Mouse (Mus musculus): ENCODE data around the gene H2-Q7. TPM values are rescaled to one million over a fixed set of nuclear protein-coding genes. Genes with fewer than 3 reads are reported as not detected.
"Not testable (repeated sequence)": the region's sequence is repeated elsewhere in the genome, so short reads cannot be mapped to it uniquely, and the experiment has no call there.

The H2-Q7 gene
- polyA plus RNA-seq, 1 experiment from 2014 or later, result 18.7 TPM

DNA sequence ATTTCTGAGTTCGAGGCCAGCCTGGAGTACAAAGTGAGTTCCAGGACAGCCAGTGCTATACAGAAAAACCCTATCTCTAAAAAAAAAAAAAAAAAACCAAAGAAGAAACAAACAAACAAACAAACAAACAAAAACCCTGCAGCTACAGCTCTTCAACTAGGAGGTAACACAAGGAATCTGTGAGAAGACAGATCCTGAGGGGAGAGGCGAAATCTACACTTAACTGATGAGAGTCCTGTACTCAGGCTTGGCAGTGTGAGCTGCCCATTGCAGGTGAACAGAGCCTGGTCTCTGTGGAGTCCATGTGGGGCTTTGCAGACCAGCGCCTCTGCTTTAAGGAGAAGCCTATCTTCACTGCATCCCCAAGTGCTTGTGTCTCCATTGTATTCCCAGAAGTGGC lies 560 bp upstream of the H2-Q7 start:
- not testable (repeated sequence) for H3K4me2 ChIP-seq; H3K9me3 ChIP-seq (replicated peaks); H3K9ac ChIP-seq; H3K27ac ChIP-seq (replicated peaks); H3K4me1 ChIP-seq (replicated peaks); H3K4me3 ChIP-seq (replicated peaks); H3K36me3 ChIP-seq (replicated peaks); ATAC-seq (ENCODE audit: insufficient read depth)
- peaks cover 34% of the 10 kb centered on the region for H3K27me3 ChIP-seq
- WGBS (ENCODE audit: insufficient replicate concordance), result 44% methylated on average over 3 of the region's 3 CpGs

DNA sequence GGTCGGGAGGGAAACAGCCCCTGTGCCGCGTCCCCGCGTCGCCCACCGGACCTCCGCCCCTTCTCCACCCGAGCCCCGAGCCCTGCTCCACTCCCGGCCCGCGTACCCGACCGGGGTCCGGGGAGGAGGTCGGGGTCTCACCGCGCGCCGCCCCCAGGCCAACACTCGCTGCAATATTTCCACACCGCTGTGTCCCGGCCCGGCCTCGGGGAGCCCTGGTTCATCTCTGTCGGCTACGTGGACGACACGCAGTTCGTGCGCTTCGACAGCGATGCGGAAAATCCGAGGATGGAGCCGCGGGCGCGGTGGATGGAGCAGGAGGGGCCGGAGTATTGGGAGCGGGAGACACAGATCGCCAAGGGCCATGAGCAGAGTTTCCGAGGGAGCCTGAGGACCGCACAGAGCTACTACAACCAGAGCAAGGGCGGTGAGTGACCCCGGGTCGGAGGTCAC lies 366 bp downstream of the H2-Q7 start:
- H3K36me3 ChIP-seq (replicated peaks); H3K27ac ChIP-seq (replicated peaks); H3K9ac ChIP-seq; H3K9me3 ChIP-seq (replicated peaks); H3K4me1 ChIP-seq (replicated peaks): not testable (repeated sequence)
- peak; percentile 38; the same call in 1 of the 2 replicates for ATAC-seq (ENCODE audit: insufficient read depth)
- Histone ChIP-seq H3K27me3 (peaks cover 34% of the 10 kb centered on the region), H3K4me3 (replicated peaks) (peak overlapping the region; percentile 42), H3K4me2 (peak overlapping the region; percentile 64)
- 3% methylated on average over 48 of the region's 48 CpGs for WGBS (ENCODE audit: insufficient replicate concordance)

GRCm38 (mm10) chr17:35439925-35440645 lies 1.1 kb downstream of the H2-Q7 start:
- not testable (repeated sequence) for H3K27ac ChIP-seq (replicated peaks); H3K9ac ChIP-seq; H3K9me3 ChIP-seq (replicated peaks); H3K36me3 ChIP-seq (replicated peaks); H3K4me3 ChIP-seq (replicated peaks); ATAC-seq (ENCODE audit: insufficient read depth); H3K4me1 ChIP-seq (replicated peaks); H3K4me2 ChIP-seq
- peaks cover 34% of the 10 kb centered on the region for H3K27me3 ChIP-seq
- 34% methylated on average over 27 of the region's 27 CpGs for WGBS (ENCODE audit: insufficient replicate concordance)

DNA sequence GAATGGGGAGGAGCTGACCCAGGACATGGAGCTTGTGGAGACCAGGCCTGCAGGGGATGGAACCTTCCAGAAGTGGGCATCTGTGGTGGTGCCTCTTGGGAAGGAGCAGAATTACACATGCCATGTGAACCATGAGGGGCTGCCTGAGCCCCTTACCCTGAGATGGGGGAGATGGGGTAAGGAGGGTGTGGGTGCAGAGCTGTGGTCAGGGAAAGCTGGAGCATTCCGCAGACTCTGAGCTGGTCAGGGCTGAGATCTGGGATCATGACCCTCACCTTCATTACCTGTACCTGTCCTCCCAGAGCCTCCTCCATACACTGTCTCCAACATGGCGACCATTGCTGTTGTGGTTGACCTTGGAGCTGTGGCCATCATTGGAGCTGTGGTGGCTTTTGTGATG lies 3.4 kb downstream of the H2-Q7 start:
- H3K4me2 ChIP-seq; H3K9me3 ChIP-seq (replicated peaks); H3K27ac ChIP-seq (replicated peaks); H3K4me1 ChIP-seq (replicated peaks); H3K4me3 ChIP-seq (replicated peaks); H3K9ac ChIP-seq; ATAC-seq (ENCODE audit: insufficient read depth); H3K36me3 ChIP-seq (replicated peaks): not testable (repeated sequence)
- H3K27me3 ChIP-seq, result peaks cover 28% of the 10 kb centered on the region
- WGBS (ENCODE audit: insufficient replicate concordance), result 59% methylated on average over 2 of the region's 2 CpGs

GRCm38 (mm10) chr17:35444510-35444909 lies 5.6 kb downstream of the H2-Q7 start:
- not testable (repeated sequence) for H3K27ac ChIP-seq (replicated peaks); H3K4me3 ChIP-seq (replicated peaks); H3K4me1 ChIP-seq (replicated peaks); H3K36me3 ChIP-seq (replicated peaks); ATAC-seq (ENCODE audit: insufficient read depth); H3K9ac ChIP-seq; H3K9me3 ChIP-seq (replicated peaks); H3K4me2 ChIP-seq
- H3K27me3 ChIP-seq, result peaks cover 11% of the 10 kb centered on the region
- 55% methylated on average over 2 of the region's 2 CpGs for WGBS (ENCODE audit: insufficient replicate concordance)

DNA sequence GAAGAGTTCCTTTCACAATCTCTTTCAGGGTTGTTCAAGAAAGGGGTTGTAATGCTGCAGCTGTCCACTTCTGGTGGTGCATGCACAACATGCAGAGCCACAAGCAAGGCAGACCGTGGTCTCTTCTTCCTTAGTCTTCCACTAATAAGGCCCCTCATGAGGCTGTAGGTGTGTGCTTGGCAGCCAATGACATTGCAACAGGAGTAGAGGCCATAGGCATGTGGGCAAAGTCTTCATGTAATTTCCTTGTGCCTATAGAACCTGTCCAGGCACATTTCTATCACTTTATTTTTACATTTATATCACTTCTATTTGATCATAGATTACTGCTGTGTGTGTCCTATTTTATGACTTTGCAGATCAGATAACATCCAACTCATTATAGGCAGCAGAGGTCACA lies 19.3 kb downstream of the H2-Q7 start:
- not testable (repeated sequence) for H3K27me3 ChIP-seq; H3K36me3 ChIP-seq (replicated peaks); H3K4me1 ChIP-seq (replicated peaks); H3K9ac ChIP-seq; H3K27ac ChIP-seq (replicated peaks); H3K4me3 ChIP-seq (replicated peaks); H3K4me2 ChIP-seq; H3K9me3 ChIP-seq (replicated peaks); ATAC-seq (ENCODE audit: insufficient read depth)
- no CpG with 5 or more reads among the region's 1 CpGs for WGBS (ENCODE audit: insufficient replicate concordance)

GRCm38 (mm10) chr17:35460513-35461341 lies 21.8 kb downstream of the H2-Q7 start:
- H3K27me3 ChIP-seq; H3K36me3 ChIP-seq (replicated peaks); H3K27ac ChIP-seq (replicated peaks); H3K9me3 ChIP-seq (replicated peaks); H3K4me3 ChIP-seq (replicated peaks); H3K4me2 ChIP-seq; H3K9ac ChIP-seq; ATAC-seq (ENCODE audit: insufficient read depth); H3K4me1 ChIP-seq (replicated peaks): not testable (repeated sequence)
- 20% methylated on average over 1 of the region's 9 CpGs for WGBS (ENCODE audit: insufficient replicate concordance)

GRCm38 (mm10) chr17:35465651-35466050 lies 26.7 kb downstream of the H2-Q7 start:
- WGBS (ENCODE audit: insufficient replicate concordance), result 6% methylated on average over 8 of the region's 8 CpGs
- not testable (repeated sequence) for H3K27ac ChIP-seq (replicated peaks); H3K4me3 ChIP-seq (replicated peaks); H3K9me3 ChIP-seq (replicated peaks); H3K4me1 ChIP-seq (replicated peaks); H3K4me2 ChIP-seq; H3K36me3 ChIP-seq (replicated peaks); ATAC-seq (ENCODE audit: insufficient read depth); H3K9ac ChIP-seq
- peaks cover 24% of the 10 kb centered on the region for H3K27me3 ChIP-seq

GRCm38 (mm10) chr17:35468936-35469335 lies 30.0 kb downstream of the H2-Q7 start:
- not testable (repeated sequence) for H3K4me1 ChIP-seq (replicated peaks); H3K4me2 ChIP-seq; H3K36me3 ChIP-seq (replicated peaks); H3K4me3 ChIP-seq (replicated peaks); H3K9ac ChIP-seq; H3K27ac ChIP-seq (replicated peaks); H3K9me3 ChIP-seq (replicated peaks); ATAC-seq (ENCODE audit: insufficient read depth)
- WGBS (ENCODE audit: insufficient replicate concordance), result 32% methylated on average over 3 of the region's 3 CpGs
- H3K27me3 ChIP-seq, result peaks cover 27% of the 10 kb centered on the region

GRCm38 (mm10) chr17:35469842-35470751 lies 31.1 kb downstream of the H2-Q7 start, which contains the start of gene H2-Q10:
Gene H2-Q10 (plus strand): TSS chr17:35470089.
- Histone ChIP-seq H3K27me3 (peaks cover 27% of the 10 kb centered on the region), H3K36me3 (replicated peaks) (no peaks in the 10 kb centered on the region), H3K4me3 (replicated peaks) (peak within 1 kb of the TSS; percentile 44), H3K27ac (replicated peaks) (peak within 1 kb of the TSS; percentile 78), H3K9me3 (replicated peaks) (no peaks in the 10 kb centered on the region), H3K9ac (no peak within 1 kb of the TSS), H3K4me2 (peak within 1 kb of the TSS; percentile 41), H3K4me1 (replicated peaks) (no peaks in the 10 kb centered on the region)
- peak; percentile 85 for ATAC-seq (ENCODE audit: insufficient read depth)
- 3% methylated on average over 80 of the region's 80 CpGs for WGBS (ENCODE audit: insufficient replicate concordance)

GRCm38 (mm10) chr17:35484066-35484465 lies 45.1 kb downstream of the H2-Q7 start:
- WGBS (ENCODE audit: insufficient replicate concordance), result 1% methylated on average over 9 of the region's 9 CpGs
- Histone ChIP-seq H3K36me3 (replicated peaks) (no peaks in the 10 kb centered on the region), H3K4me1 (replicated peaks) (no peaks in the 10 kb centered on the region), H3K9ac (no peak overlapping the region), H3K4me3 (replicated peaks) (no peak overlapping the region), H3K4me2 (no peak overlapping the region), H3K9me3 (replicated peaks) (no peaks in the 10 kb centered on the region), H3K27me3 (peaks cover 5% of the 10 kb centered on the region), H3K27ac (replicated peaks) (no peak overlapping the region)
- ATAC-seq (ENCODE audit: insufficient read depth), result no peak
